In the genomic region with DNA sequence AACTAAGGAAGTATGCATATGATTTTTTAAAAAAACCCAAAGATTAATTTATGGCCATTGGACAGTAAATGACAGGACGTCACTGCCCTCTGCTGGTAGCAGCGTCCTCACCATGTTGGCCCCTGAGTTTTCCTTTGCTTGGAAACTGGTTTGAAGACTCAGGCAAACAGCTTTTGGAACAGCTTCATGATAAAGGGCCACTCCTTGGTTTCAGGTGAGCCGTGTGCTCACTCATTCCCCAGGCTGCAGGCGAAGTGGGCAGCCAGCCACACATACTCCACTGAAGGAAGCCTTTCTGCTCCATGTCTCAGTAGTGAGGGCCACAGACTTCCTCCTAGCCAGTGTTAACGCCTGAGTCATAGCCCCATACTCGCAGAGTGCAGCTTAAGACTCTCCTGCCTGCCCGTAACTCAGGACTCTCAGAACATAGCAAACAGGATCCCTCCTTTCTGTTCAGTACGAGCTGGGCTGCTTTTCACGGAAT, we compare ENCODE assay signal across 8 mouse cellular contexts.
A peak's percentile ranks its signal among the peaks of the same experiment; 100 is the strongest.
DNase-seq lines count a peak whose midpoint lies in the region; ATAC-seq and TF ChIP-seq lines count a peak whose summit lies in the region.

No protein-coding gene starts in this region.

- no peaks in the 10 kb centered on the region for H3K27me3 ChIP-seq in Patski
- no peaks in the 10 kb centered on the region for H3K27me3 ChIP-seq in heart, embryonic 10.5 days (ENCODE audit: insufficient read depth, poor library complexity, severe bottlenecking)
- no peaks in the 10 kb centered on the region for H3K27me3 ChIP-seq in lung, embryonic 14.5 days (ENCODE audit: insufficient read depth, low read length)

- H3K27ac ChIP-seq in heart, embryonic 10.5 days, result peak overlapping the region; percentile 69
- H3K27ac ChIP-seq in layer of hippocampus, adult 2 months, result no peak overlapping the region
- no peak overlapping the region for H3K27ac ChIP-seq in lung, embryonic 14.5 days (ENCODE audit: low read depth)

- CTCF ChIA-PET in Patski (lab: Charles Lee), result interaction anchor here (0.7 to 8.3 kb wide), 18 partner anchors 8 to 233 kb away, joined by 3 to 101 read pairs (median 5); no protein-coding TSS in a partner anchor

- WGBS in heart, embryonic 10.5 days, result 38% methylated on average over 9 of the region's 9 CpGs
- 31% methylated on average over 9 of the region's 9 CpGs for WGBS in lung, embryonic 14.5 days

- no peak for ATAC-seq in cerebellum, adult (ENCODE audit: insufficient number of reproducible peaks, low FRiP score, low TSS enrichment)
- peak; percentile 42 for ATAC-seq in Patski
- ATAC-seq in lung, embryonic 14.5 days (ENCODE audit: insufficient read depth), result peak; percentile 59

- H3K36me3 ChIP-seq in heart, embryonic 10.5 days, result no peaks in the 10 kb centered on the region
- H3K36me3 ChIP-seq in lung, embryonic 14.5 days (ENCODE audit: insufficient read depth), result no peaks in the 10 kb centered on the region

- in situ Hi-C loops in Patski (cut with MboI; ENCODE audit: low pct_unique_long_range_greater_than_20kb), result no loop called here

- H3K9ac ChIP-seq in lung, embryonic 14.5 days, result no peak overlapping the region

- TF ChIP-seq CTCF in Patski (IDR thresholded peaks at IDR 0.05), result peak; percentile 87
- peak; percentile 95 for TF ChIP-seq CTCF in layer of hippocampus, adult 2 months (conservative IDR thresholded peaks at IDR 0.05)
- TF ChIP-seq CTCF in lung, embryonic 14.5 days (IDR thresholded peaks at IDR 0.05; ENCODE audit: low read depth), result peak; percentile 93

- H3K4me2 ChIP-seq in lung, embryonic 14.5 days, result no peak overlapping the region

- H3K4me1 ChIP-seq in heart, embryonic 10.5 days, result peaks cover 60% of the 10 kb centered on the region
- 0 out of 2 replicates have a peak, but pooled peaks cover 2% of the 10 kb centered on the region for H3K4me1 ChIP-seq in lung, embryonic 14.5 days (ENCODE audit: insufficient read depth)

- DNase-seq in cerebellum, adult 11 months, result peak; percentile 17
- DNase-seq in Patski (ENCODE audit: low read depth, low spot score), result no peak
- peak; percentile 69 to 83 for DNase-seq in cerebellum, postnatal 25 days
- no peak for DNase-seq in heart, embryonic 10.5 days (ENCODE audit: low spot score)
- peak; percentile 63 to 78 for DNase-seq in layer of hippocampus, adult 2 months (ENCODE audit: low spot score in 2 of 2)
- peak; percentile 95 for DNase-seq in lung, embryonic 14.5 days
- DNase-seq in spleen, adult 12 weeks (ENCODE audit: low spot score), result peak; percentile 61

- no peaks in the 10 kb centered on the region for H3K9me3 ChIP-seq in heart, embryonic 10.5 days
- H3K9me3 ChIP-seq in lung, embryonic 14.5 days (ENCODE audit: low read depth, low read length), result no peaks in the 10 kb centered on the region

- no peak overlapping the region for H3K4me3 ChIP-seq in heart, embryonic 10.5 days
- H3K4me3 ChIP-seq in layer of hippocampus, adult 2 months, result no peak overlapping the region
- H3K4me3 ChIP-seq in lung, embryonic 14.5 days (ENCODE audit: low read depth, low read length), result no peak overlapping the region

- POLR2A ChIA-PET in Patski (lab: Charles Lee), result interaction anchor here (0.7 to 1.2 kb wide), 2 partner anchors 34 to 210 kb away, joined by 3 to 7 read pairs; no protein-coding TSS in a partner anchor

Comparison
In these comparisons a context has a peak if more than half of its experiments do, and no peak if none do; other contexts are left out.
1. DNase-seq: peak in cerebellum, adult 11 months (single experiment), cerebellum, postnatal 25 days (2 of 2), layer of hippocampus, adult 2 months (2 of 2), lung, embryonic 14.5 days (single experiment) and spleen, adult 12 weeks (single experiment); none in Patski (single experiment) and heart, embryonic 10.5 days (single experiment).
2. Peak in every context shown above with its lines, with median percentiles within 50 percentile points of each other: CTCF ChIP-seq.